Mouse (Mus musculus): ENCODE results near the gene Nefh. TPM values are rescaled to one million over a fixed set of nuclear protein-coding genes. Genes with fewer than 3 reads are reported as not detected.

Gene Nefh
- 0.37 and 0.50 TPM in 2 replicates for polyA plus RNA-seq (2015; fragmentation: Nextera tagmentation; extraction: Ambion mirVana)

- under 1% methylated on average over 20 of the region's 41 CpGs for WGBS
- Histone ChIP-seq H3K9me3 (replicated peaks) (no peaks in the 10 kb centered on the region), H3K4me1 (peaks cover 35% of the 10 kb centered on the region), H3K27ac (peak within 1 kb of the TSS; percentile 77), H3K4me2 (peak within 1 kb of the TSS; percentile 78), H3K27me3 (peaks cover 82% of the 10 kb centered on the region), H3K9ac (peak within 1 kb of the TSS; percentile 71), H3K4me3 (peak within 1 kb of the TSS; percentile 58), H3K36me3 (ENCODE audit: poor library complexity, severe bottlenecking) (no peaks in the 10 kb centered on the region)
- ATAC-seq, result peak; percentile 58
Measured at GRCm38 (mm10) chr11:4947813-4948174, at the start of gene Nefh. TSS of gene Nefh (minus strand) at chr11:4948064.

GRCm38 (mm10) chr11:4996621-4997199 lies 48.8 kb upstream of the Nefh start:
- WGBS, result 92% methylated on average over 5 of the region's 5 CpGs
- Histone ChIP-seq H3K27me3 (no peaks in the 10 kb centered on the region), H3K4me2 (no peak overlapping the region), H3K4me1 (no peaks in the 10 kb centered on the region; the same call in 1 of the 2 replicates), H3K9me3 (replicated peaks) (no peaks in the 10 kb centered on the region), H3K27ac (no peak overlapping the region), H3K36me3 (ENCODE audit: poor library complexity, severe bottlenecking) (peaks cover 29% of the 10 kb centered on the region; the same call in 1 of the 2 replicates), H3K9ac (no peak overlapping the region), H3K4me3 (no peak overlapping the region)
- no peak for ATAC-seq

GRCm38 (mm10) chr11:4995676-4996075 lies 47.8 kb upstream of the Nefh start:
- no peaks in the 10 kb centered on the region; the same call in 1 of the 2 replicates for H3K4me1 ChIP-seq
- WGBS, result 90% methylated on average over 3 of the region's 3 CpGs
- no peak for ATAC-seq
- H3K9me3 ChIP-seq (replicated peaks), result no peaks in the 10 kb centered on the region
- H3K27ac ChIP-seq, result no peak overlapping the region
- no peak overlapping the region for H3K4me3 ChIP-seq
- H3K27me3 ChIP-seq, result no peaks in the 10 kb centered on the region
- H3K4me2 ChIP-seq, result no peak overlapping the region
- no peak overlapping the region for H3K9ac ChIP-seq
- peaks cover 27% of the 10 kb centered on the region; the same call in 1 of the 2 replicates for H3K36me3 ChIP-seq (ENCODE audit: poor library complexity, severe bottlenecking)

GRCm38 (mm10) chr11:4992471-4992870 lies 44.6 kb upstream of the Nefh start:
- no peak overlapping the region for H3K9ac ChIP-seq
- H3K4me2 ChIP-seq, result no peak overlapping the region
- H3K4me3 ChIP-seq, result no peak overlapping the region
- no peak for ATAC-seq
- peaks cover 6% of the 10 kb centered on the region for H3K4me1 ChIP-seq
- peaks cover 17% of the 10 kb centered on the region; the same call in 1 of the 2 replicates for H3K36me3 ChIP-seq (ENCODE audit: poor library complexity, severe bottlenecking)
- WGBS, result 88% methylated on average over 2 of the region's 2 CpGs
- H3K9me3 ChIP-seq (replicated peaks), result no peaks in the 10 kb centered on the region
- H3K27me3 ChIP-seq, result no peaks in the 10 kb centered on the region
- no peak overlapping the region for H3K27ac ChIP-seq

GRCm38 (mm10) chr11:4989187-4989586 lies 41.3 kb upstream of the Nefh start:
- peaks cover 10% of the 10 kb centered on the region for H3K4me1 ChIP-seq
- no peak for ATAC-seq
- no peaks in the 10 kb centered on the region for H3K9me3 ChIP-seq (replicated peaks)
- no peak overlapping the region for H3K9ac ChIP-seq
- H3K36me3 ChIP-seq (ENCODE audit: poor library complexity, severe bottlenecking), result peaks cover 8% of the 10 kb centered on the region; the same call in 1 of the 2 replicates
- H3K4me3 ChIP-seq, result no peak overlapping the region
- WGBS, result 93% methylated on average over 3 of the region's 3 CpGs
- H3K4me2 ChIP-seq, result no peak overlapping the region
- H3K27me3 ChIP-seq, result no peaks in the 10 kb centered on the region
- H3K27ac ChIP-seq, result no peak overlapping the region

- Histone ChIP-seq H3K4me1 (peaks cover 14% of the 10 kb centered on the region), H3K4me3 (peak overlapping the region; percentile 76), H3K9me3 (replicated peaks) (no peaks in the 10 kb centered on the region), H3K27me3 (peaks cover 3% of the 10 kb centered on the region; the same call in 1 of the 2 replicates), H3K27ac (no peak overlapping the region), H3K36me3 (ENCODE audit: poor library complexity, severe bottlenecking) (peaks cover 8% of the 10 kb centered on the region; the same call in 1 of the 2 replicates), H3K9ac (peak overlapping the region; percentile 80), H3K4me2 (peak overlapping the region; percentile 93)
- WGBS, result 62% methylated on average over 11 of the region's 11 CpGs
- no peak for ATAC-seq
Measured at GRCm38 (mm10) chr11:4987487-4987852, 39.6 kb upstream of the Nefh start.

GRCm38 (mm10) chr11:4986695-4987486 lies 39.0 kb upstream of the Nefh start, which contains the start of gene Ap1b1:
TSS of gene Ap1b1 (plus strand) at chr11:4986824.
- H3K4me3 ChIP-seq, result peak within 1 kb of the TSS; percentile 76
- H3K27me3 ChIP-seq, result peaks cover 3% of the 10 kb centered on the region; the same call in 1 of the 2 replicates
- peaks cover 8% of the 10 kb centered on the region; the same call in 1 of the 2 replicates for H3K36me3 ChIP-seq (ENCODE audit: poor library complexity, severe bottlenecking)
- H3K9me3 ChIP-seq (replicated peaks), result no peaks in the 10 kb centered on the region
- peaks cover 14% of the 10 kb centered on the region for H3K4me1 ChIP-seq
- 1% methylated on average over 62 of the region's 62 CpGs for WGBS
- H3K9ac ChIP-seq, result peak within 1 kb of the TSS; percentile 80
- H3K27ac ChIP-seq, result no peak within 1 kb of the TSS
- H3K4me2 ChIP-seq, result peak within 1 kb of the TSS; percentile 93
- peak; percentile 92 for ATAC-seq

GRCm38 (mm10) chr11:4984799-4985198 lies 36.9 kb upstream of the Nefh start:
- Histone ChIP-seq H3K36me3 (ENCODE audit: poor library complexity, severe bottlenecking) (no peaks in the 10 kb centered on the region), H3K27me3 (peaks cover 3% of the 10 kb centered on the region; the same call in 1 of the 2 replicates), H3K9me3 (replicated peaks) (no peaks in the 10 kb centered on the region), H3K4me1 (peaks cover 14% of the 10 kb centered on the region), H3K4me2 (no peak overlapping the region), H3K4me3 (no peak overlapping the region), H3K9ac (no peak overlapping the region), H3K27ac (no peak overlapping the region)
- 81% methylated on average over 3 of the region's 3 CpGs for WGBS
- no peak for ATAC-seq

- no peak for ATAC-seq
- Histone ChIP-seq H3K4me1 (peaks cover 14% of the 10 kb centered on the region), H3K27ac (no peak overlapping the region), H3K4me3 (no peak overlapping the region), H3K27me3 (peaks cover 3% of the 10 kb centered on the region; the same call in 1 of the 2 replicates), H3K4me2 (peak overlapping the region; percentile 24; the same call in 1 of the 2 replicates), H3K9me3 (replicated peaks) (no peaks in the 10 kb centered on the region), H3K9ac (no peak overlapping the region), H3K36me3 (ENCODE audit: poor library complexity, severe bottlenecking) (no peaks in the 10 kb centered on the region)
- WGBS, result 4% methylated on average over 5 of the region's 5 CpGs
Measured at GRCm38 (mm10) chr11:4984249-4984648, 36.4 kb upstream of the Nefh start.

- WGBS, result 65% methylated on average over 2 of the region's 2 CpGs
- Histone ChIP-seq H3K27ac (no peak overlapping the region), H3K36me3 (ENCODE audit: poor library complexity, severe bottlenecking) (no peaks in the 10 kb centered on the region), H3K9ac (no peak overlapping the region), H3K27me3 (peaks cover 3% of the 10 kb centered on the region; the same call in 1 of the 2 replicates), H3K4me1 (peaks cover 14% of the 10 kb centered on the region), H3K9me3 (replicated peaks) (no peaks in the 10 kb centered on the region), H3K4me2 (no peak overlapping the region), H3K4me3 (no peak overlapping the region)
- no peak for ATAC-seq
Measured at GRCm38 (mm10) chr11:4983538-4983937, 35.7 kb upstream of the Nefh start.

GRCm38 (mm10) chr11:4983010-4983409 lies 35.1 kb upstream of the Nefh start:
- peaks cover 3% of the 10 kb centered on the region; the same call in 1 of the 2 replicates for H3K27me3 ChIP-seq
- H3K9me3 ChIP-seq (replicated peaks), result no peaks in the 10 kb centered on the region
- H3K4me2 ChIP-seq, result no peak overlapping the region
- no peak overlapping the region for H3K27ac ChIP-seq
- H3K36me3 ChIP-seq (ENCODE audit: poor library complexity, severe bottlenecking), result no peaks in the 10 kb centered on the region
- 77% methylated on average over 3 of the region's 3 CpGs for WGBS
- no peak for ATAC-seq
- H3K4me1 ChIP-seq, result peaks cover 13% of the 10 kb centered on the region
- no peak overlapping the region for H3K9ac ChIP-seq
- no peak overlapping the region for H3K4me3 ChIP-seq

GRCm38 (mm10) chr11:4975623-4976022 lies 27.8 kb upstream of the Nefh start:
- ATAC-seq, result peak; percentile 62
- Histone ChIP-seq H3K27ac (no peak overlapping the region), H3K9ac (no peak overlapping the region), H3K27me3 (0 out of 2 replicates have a peak, but pooled peaks cover 5% of the 10 kb centered on the region), H3K9me3 (replicated peaks) (no peaks in the 10 kb centered on the region), H3K36me3 (ENCODE audit: poor library complexity, severe bottlenecking) (no peaks in the 10 kb centered on the region), H3K4me1 (no peaks in the 10 kb centered on the region), H3K4me3 (no peak overlapping the region), H3K4me2 (peak overlapping the region; percentile 22; the same call in 1 of the 2 replicates)
- 5% methylated on average over 10 of the region's 14 CpGs for WGBS
